Mouse (Mus musculus): ENCODE measurements around the gene Wdr83. TPM values are rescaled to one million over a fixed set of nuclear protein-coding genes. Genes with fewer than 3 reads are reported as not detected.

Gene Wdr83
- polyA plus RNA-seq, 1 experiment: 19.7 TPM

DNA sequence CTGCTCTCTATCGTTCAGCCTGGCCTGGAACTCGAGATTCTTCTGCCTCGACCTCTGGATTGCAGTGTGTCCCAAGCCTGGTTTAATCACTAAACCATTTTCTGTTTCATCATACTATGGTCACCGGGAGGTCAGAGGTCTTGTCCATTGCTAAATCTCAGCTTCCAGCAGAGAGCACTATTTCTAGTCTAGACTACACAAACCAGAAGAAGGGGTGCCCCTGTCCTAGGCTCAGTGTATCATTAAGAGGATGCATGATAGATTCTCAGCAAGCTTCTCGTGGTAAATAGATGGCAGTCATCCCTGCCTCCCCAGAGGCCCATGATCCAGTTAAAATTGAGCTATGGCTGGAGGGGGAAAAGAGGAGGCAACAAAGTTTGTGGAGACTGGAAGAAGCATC, 10.1 kb downstream of the Wdr83 start:
- TF ChIP-seq GATA1 (IDR thresholded peaks at IDR 0.05; ENCODE audit: borderline replicate concordance, low read length): no peak
- no peak for TF ChIP-seq FLI1 (IDR thresholded peaks at IDR 0.05; ENCODE audit: low read length)
- H3K27me3 ChIP-seq (replicated peaks): no peaks in the 10 kb centered on the region
- H3K4me3 ChIP-seq (replicated peaks): peak overlapping the region; percentile 99
- H3K9me3 ChIP-seq: no peaks in the 10 kb centered on the region
- peaks cover 66% of the 10 kb centered on the region for H3K36me3 ChIP-seq (replicated peaks; ENCODE audit: low read length)
- peaks cover 32% of the 10 kb centered on the region for H3K4me1 ChIP-seq

GRCm38 (mm10) chr8:85067982-85068381, 13.1 kb downstream of the Wdr83 start, which contains the start of gene Gm5741:
TSS of gene Gm5741 (minus strand) at chr8:85067982.
- peaks cover 22% of the 10 kb centered on the region for H3K4me1 ChIP-seq
- no peaks in the 10 kb centered on the region for H3K27me3 ChIP-seq (replicated peaks)
- no peaks in the 10 kb centered on the region for H3K9me3 ChIP-seq
- no peak within 1 kb of the TSS for H3K4me3 ChIP-seq (replicated peaks)
- no peak for TF ChIP-seq GATA1 (IDR thresholded peaks at IDR 0.05; ENCODE audit: borderline replicate concordance, low read length)
- TF ChIP-seq FLI1 (IDR thresholded peaks at IDR 0.05; ENCODE audit: low read length): no peak
- H3K36me3 ChIP-seq (replicated peaks; ENCODE audit: low read length): peaks cover 52% of the 10 kb centered on the region

GRCm38 (mm10) chr8:85067155-85067554, 14.0 kb downstream of the Wdr83 start:
- H3K27me3 ChIP-seq (replicated peaks): no peaks in the 10 kb centered on the region
- H3K9me3 ChIP-seq: no peaks in the 10 kb centered on the region
- peaks cover 19% of the 10 kb centered on the region for H3K4me1 ChIP-seq
- peaks cover 56% of the 10 kb centered on the region for H3K36me3 ChIP-seq (replicated peaks; ENCODE audit: low read length)
- H3K4me3 ChIP-seq (replicated peaks): no peak overlapping the region
- no peak for TF ChIP-seq GATA1 (IDR thresholded peaks at IDR 0.05; ENCODE audit: borderline replicate concordance, low read length)
- no peak for TF ChIP-seq FLI1 (IDR thresholded peaks at IDR 0.05; ENCODE audit: low read length)

- H3K4me1 ChIP-seq: peaks cover 23% of the 10 kb centered on the region
- peaks cover 58% of the 10 kb centered on the region for H3K36me3 ChIP-seq (replicated peaks; ENCODE audit: low read length)
- H3K9me3 ChIP-seq: no peaks in the 10 kb centered on the region
- H3K27me3 ChIP-seq (replicated peaks): peaks cover 4% of the 10 kb centered on the region
- TF ChIP-seq FLI1 (IDR thresholded peaks at IDR 0.05; ENCODE audit: low read length) (no peak), GATA1 (IDR thresholded peaks at IDR 0.05; ENCODE audit: borderline replicate concordance, low read length) (no peak)
- no peak overlapping the region for H3K4me3 ChIP-seq (replicated peaks)
Observed at GRCm38 (mm10) chr8:85065213-85065612, 15.9 kb downstream of the Wdr83 start.

- no peak overlapping the region for H3K4me3 ChIP-seq (replicated peaks)
- peaks cover 4% of the 10 kb centered on the region for H3K27me3 ChIP-seq (replicated peaks)
- peaks cover 46% of the 10 kb centered on the region for H3K36me3 ChIP-seq (replicated peaks; ENCODE audit: low read length)
- H3K4me1 ChIP-seq: peaks cover 30% of the 10 kb centered on the region
- H3K9me3 ChIP-seq: no peaks in the 10 kb centered on the region
- TF ChIP-seq FLI1 (IDR thresholded peaks at IDR 0.05; ENCODE audit: low read length): no peak
- TF ChIP-seq GATA1 (IDR thresholded peaks at IDR 0.05; ENCODE audit: borderline replicate concordance, low read length): no peak
Observed at GRCm38 (mm10) chr8:85062603-85063002, 18.5 kb downstream of the Wdr83 start.

- peaks cover 4% of the 10 kb centered on the region for H3K27me3 ChIP-seq (replicated peaks)
- TF ChIP-seq GATA1 (IDR thresholded peaks at IDR 0.05; ENCODE audit: borderline replicate concordance, low read length): no peak
- peaks cover 47% of the 10 kb centered on the region for H3K36me3 ChIP-seq (replicated peaks; ENCODE audit: low read length)
- peaks cover 27% of the 10 kb centered on the region for H3K4me1 ChIP-seq
- no peaks in the 10 kb centered on the region for H3K9me3 ChIP-seq
- peak within 1 kb of the TSS; percentile 100 for H3K4me3 ChIP-seq (replicated peaks)
Observed at GRCm38 (mm10) chr8:85059879-85060616, 21.1 kb downstream of the Wdr83 start, which contains the start of gene Fbxw9. TSS of gene Fbxw9 (plus strand) at chr8:85060055.

DNA sequence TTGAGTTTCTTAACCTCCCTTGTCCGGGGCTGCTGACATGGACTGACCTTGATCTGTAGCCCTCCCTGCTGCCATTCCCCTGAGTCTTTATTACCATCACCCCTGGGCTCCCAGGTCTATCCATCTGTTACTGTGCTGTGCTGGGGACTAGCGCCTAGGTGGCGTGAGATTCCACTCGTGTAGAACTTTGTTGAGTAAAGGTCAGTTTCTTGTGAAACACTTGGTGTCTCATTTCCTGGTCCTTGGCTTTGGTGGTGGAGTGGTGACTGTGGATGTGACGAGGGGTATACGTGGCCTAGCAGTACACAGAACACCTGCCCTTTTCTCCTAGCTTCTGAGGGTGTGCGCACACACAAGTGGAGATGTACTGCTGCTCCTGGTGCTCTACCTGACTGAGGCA, 23.7 kb downstream of the Wdr83 start:
- peaks cover 22% of the 10 kb centered on the region for H3K4me1 ChIP-seq
- H3K9me3 ChIP-seq: no peaks in the 10 kb centered on the region
- H3K36me3 ChIP-seq (replicated peaks; ENCODE audit: low read length): peaks cover 62% of the 10 kb centered on the region
- no peak for TF ChIP-seq GATA1 (IDR thresholded peaks at IDR 0.05; ENCODE audit: borderline replicate concordance, low read length)
- TF ChIP-seq FLI1 (IDR thresholded peaks at IDR 0.05; ENCODE audit: low read length): no peak
- peaks cover 4% of the 10 kb centered on the region for H3K27me3 ChIP-seq (replicated peaks)
- no peak overlapping the region for H3K4me3 ChIP-seq (replicated peaks)

DNA sequence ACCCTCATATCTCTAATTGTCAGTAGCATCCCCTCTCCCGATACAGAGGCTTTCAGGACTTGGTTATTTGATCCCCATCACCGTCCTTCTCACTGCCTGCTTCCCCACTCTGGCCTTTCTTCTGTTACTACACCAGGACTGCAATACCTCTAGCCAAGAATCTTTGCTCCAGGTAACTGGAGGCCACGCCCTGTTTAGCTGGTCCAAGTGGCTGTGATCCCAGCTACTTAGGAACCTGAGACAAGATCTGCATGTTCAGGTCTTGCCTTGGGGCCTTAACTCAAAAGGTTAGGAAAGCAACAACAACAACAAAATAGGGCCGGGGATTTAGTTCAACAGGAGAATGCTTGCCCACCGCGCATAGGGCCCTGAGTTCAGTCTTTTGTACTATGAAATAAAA, 37.5 kb downstream of the Wdr83 start:
- Histone ChIP-seq H3K36me3 (replicated peaks; ENCODE audit: low read length) (peaks cover 87% of the 10 kb centered on the region), H3K9me3 (no peaks in the 10 kb centered on the region), H3K4me1 (peaks cover 38% of the 10 kb centered on the region), H3K4me3 (replicated peaks) (no peak overlapping the region), H3K27me3 (replicated peaks) (no peaks in the 10 kb centered on the region)
- no peak for TF ChIP-seq GATA1 (IDR thresholded peaks at IDR 0.05; ENCODE audit: borderline replicate concordance, low read length)
- no peak for TF ChIP-seq FLI1 (IDR thresholded peaks at IDR 0.05; ENCODE audit: low read length)

DNA sequence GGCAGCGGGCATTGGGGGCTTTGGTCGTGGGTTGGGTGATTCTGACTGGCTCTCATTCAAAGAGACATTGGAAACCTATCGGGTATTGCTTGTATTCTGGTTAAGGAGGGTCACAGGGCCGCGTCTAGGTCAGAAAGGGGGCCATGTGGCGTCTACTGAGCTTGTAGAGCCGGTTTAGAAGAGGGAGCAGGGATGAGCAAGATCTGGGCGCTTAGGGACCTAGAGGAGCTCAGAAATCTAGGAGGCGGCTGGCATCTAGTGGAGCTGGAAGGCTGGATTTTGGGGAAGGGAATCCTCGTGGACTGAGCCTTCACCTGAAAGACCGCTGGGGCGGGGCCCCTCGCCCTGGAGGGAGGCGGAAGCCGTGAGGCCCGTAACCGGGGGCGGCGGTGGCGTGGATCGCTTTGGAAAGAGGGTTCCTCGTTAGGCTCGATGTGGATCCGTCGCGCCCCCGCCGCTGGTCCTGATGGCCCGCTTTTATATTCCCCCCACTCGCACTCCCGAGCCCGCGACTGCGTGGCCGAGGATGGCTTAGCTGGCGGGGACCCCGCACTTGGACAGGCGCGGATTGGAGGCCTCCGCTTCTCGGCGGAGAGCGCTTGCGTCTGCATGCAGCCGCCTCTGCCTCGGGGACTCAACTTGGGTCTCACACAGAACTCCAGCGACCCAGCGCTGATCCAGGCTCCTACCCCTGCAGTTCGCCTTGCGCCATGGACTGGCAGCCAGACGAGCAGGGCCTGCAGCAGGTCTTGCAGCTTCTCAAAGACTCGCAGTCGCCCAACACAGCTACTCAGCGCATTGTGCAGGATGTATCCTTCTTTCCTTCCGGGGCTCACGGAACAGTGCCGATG, 43.2 kb downstream of the Wdr83 start:
- peak overlapping the region; percentile 96 for H3K4me3 ChIP-seq (replicated peaks)
- H3K9me3 ChIP-seq: no peaks in the 10 kb centered on the region
- TF ChIP-seq FLI1 (IDR thresholded peaks at IDR 0.05; ENCODE audit: low read length) (no peak), GATA1 (IDR thresholded peaks at IDR 0.05; ENCODE audit: borderline replicate concordance, low read length) (no peak)
- no peaks in the 10 kb centered on the region for H3K27me3 ChIP-seq (replicated peaks)
- peaks cover 60% of the 10 kb centered on the region for H3K4me1 ChIP-seq
- peaks cover 43% of the 10 kb centered on the region for H3K36me3 ChIP-seq (replicated peaks; ENCODE audit: low read length)

- Histone ChIP-seq H3K4me3 (replicated peaks) (peak overlapping the region; percentile 96), H3K4me1 (peaks cover 62% of the 10 kb centered on the region), H3K36me3 (replicated peaks; ENCODE audit: low read length) (peaks cover 44% of the 10 kb centered on the region), H3K27me3 (replicated peaks) (no peaks in the 10 kb centered on the region), H3K9me3 (no peaks in the 10 kb centered on the region)
- no peak for TF ChIP-seq GATA1 (IDR thresholded peaks at IDR 0.05; ENCODE audit: borderline replicate concordance, low read length)
- no peak for TF ChIP-seq FLI1 (IDR thresholded peaks at IDR 0.05; ENCODE audit: low read length)
Observed at GRCm38 (mm10) chr8:85037366-85037680, 43.8 kb downstream of the Wdr83 start.

All from megakaryocyte, embryonic 14.5 days (primary cell).